Mouse (Mus musculus) heart, embryonic 14.5 days (tissue): ENCODE results near the gene Lama5. TPM values are rescaled to one million over a fixed set of nuclear protein-coding genes. Genes with fewer than 3 reads are reported as not detected.

Experiments used
- ATAC-seq: fragments of 200-750 bp; cut with Nextera tagmentation; 2 replicates; pipeline ENCODE4 v1.8.0; 2017; ENCODE audit warnings: low read depth, moderate TSS enrichment; ENCODE audit not compliant: insufficient number of reproducible peaks, insufficient read depth, low FRiP score
- H3K27ac ChIP-seq, 2 experiments: fragments of 200-500 bp in 1 of 2; fragments of 300-500 bp in 1 of 2; sonication (generic) in 1 of 2; replicated peaks in 1 of 2; 2 replicates each; pipeline ENCODE4 v1.5.1; 2012 to 2014; ENCODE audit warnings: low read depth in 2 of 2, low read length in 2 of 2, control low read depth in 1 of 2, mild to moderate bottlenecking in 1 of 2, mixed read lengths in 1 of 2; ENCODE audit not compliant: control insufficient read depth in 1 of 2, insufficient read depth in 1 of 2
- H3K27me3 ChIP-seq: fragments of 300-500 bp; sonication (generic); 2 replicates; pipeline ENCODE4 v1.6.1; 2014; ENCODE audit warnings: mild to moderate bottlenecking, low read length, control low read depth; ENCODE audit not compliant: control insufficient read depth, insufficient read depth
- H3K36me3 ChIP-seq: fragments of 300-500 bp; sonication (generic); 2 replicates; pipeline ENCODE4 v1.6.1; 2014; ENCODE audit warnings: mild to moderate bottlenecking, control low read depth, low read length, mixed read lengths; ENCODE audit not compliant: control insufficient read depth, insufficient read depth
- H3K4me1 ChIP-seq, 2 experiments: fragments of 200-500 bp in 1 of 2; fragments of 300-500 bp in 1 of 2; sonication (generic) in 1 of 2; 2 replicates each; pipeline ENCODE4 v1.6.1; 2012 to 2014; ENCODE audit warnings: low read length in 2 of 2, control low read depth in 1 of 2, mixed read lengths in 1 of 2; ENCODE audit not compliant: control insufficient read depth in 2 of 2, insufficient read depth in 2 of 2
- H3K4me2 ChIP-seq: fragments of 300-500 bp; sonication (generic); 2 replicates; pipeline ENCODE4 v1.6.1; 2014; ENCODE audit warnings: mild to moderate bottlenecking, low read length
- H3K4me3 ChIP-seq, 2 experiments: fragments of 200-500 bp in 1 of 2; fragments of 300-500 bp in 1 of 2; sonication (generic) in 1 of 2; 2 replicates each; pipeline ENCODE4 v1.5.1; 2012 to 2014; ENCODE audit warnings: low read length in 2 of 2, mild to moderate bottlenecking in 2 of 2, control low read depth in 1 of 2, low read depth in 1 of 2, moderate library complexity in 1 of 2; ENCODE audit not compliant: control insufficient read depth in 1 of 2, insufficient read depth in 1 of 2
- H3K9ac ChIP-seq: fragments of 300-500 bp; sonication (generic); 2 replicates; pipeline ENCODE4 v1.6.1; 2014; ENCODE audit warnings: mild to moderate bottlenecking, low read length
- H3K9me3 ChIP-seq: fragments of 300-500 bp; sonication (generic); 2 replicates; pipeline ENCODE4 v1.6.1; 2016; ENCODE audit warnings: low read length, control low read depth; ENCODE audit not compliant: control insufficient read depth
- WGBS: fragments of 180-500 bp; shearing (Covaris S2); extraction: QIAGEN DNeasy Blood & Tissue Kit; methylation state at CpG from one replicate; pipeline ENCODE4 v1.1.7; 2014; 5-methylcytosine and 5-hydroxymethylcytosine counted together
- polyA plus RNA-seq: library from polyadenylated mRNA; unstranded; fragments of >200 nt; fragmentation: Nextera tagmentation; extraction: Ambion mirVana; gene quantifications from 2 replicates; pipeline ENCODE4 v1.2.1, GENCODE M21; 2014

The Lama5 gene
- polyA plus RNA-seq = 30.5 and 32.7 TPM in 2 replicates

- H3K4me3 ChIP-seq = peak within 1 kb of the TSS; percentile 62 to 71
- H3K27ac ChIP-seq = peak within 1 kb of the TSS in 1 of 2 experiments; percentile 72; a peak in 2 of 4 replicates
- under 1% methylated on average over 31 of the region's 37 CpGs for WGBS
- peak within 1 kb of the TSS; percentile 79 for H3K9ac ChIP-seq
- no peaks in the 10 kb centered on the region for H3K36me3 ChIP-seq
- no peaks in the 10 kb centered on the region; the same call in 1 of the 2 replicates for H3K27me3 ChIP-seq
- peak; percentile 65 for ATAC-seq
- H3K4me2 ChIP-seq = peak within 1 kb of the TSS; percentile 98
- H3K9me3 ChIP-seq = no peaks in the 10 kb centered on the region
- peaks cover 39 to 53% of the 10 kb centered on the region in 2 experiments for H3K4me1 ChIP-seq
Observed at GRCm38 (mm10) chr2:180225762-180226378, at the start of gene Lama5. Gene Lama5, minus strand, starts transcription at chr2:180225859.

- H3K27ac ChIP-seq = no peak overlapping the region
- H3K4me1 ChIP-seq = peaks cover 28 to 35% of the 10 kb centered on the region in 2 experiments
Observed at GRCm38 (mm10) chr2:180274523-180274922, 48.9 kb upstream of the Lama5 start.

GRCm38 (mm10) chr2:180273394-180274244 is 48.0 kb upstream of the Lama5 start, which contains the start of gene Cables2:
Gene Cables2, minus strand, starts transcription at chr2:180273496.
- 5% methylated on average over 68 of the region's 68 CpGs for WGBS
- Histone ChIP-seq H3K36me3 (peaks cover 18% of the 10 kb centered on the region), H3K9me3 (no peaks in the 10 kb centered on the region), H3K4me2 (peak within 1 kb of the TSS; percentile 94), H3K27me3 (no peaks in the 10 kb centered on the region), H3K4me1 (peaks cover 28 to 35% of the 10 kb centered on the region in 2 experiments), H3K9ac (peak within 1 kb of the TSS; percentile 94), H3K4me3 (peak within 1 kb of the TSS; percentile 72 to 88), H3K27ac (peak within 1 kb of the TSS in 1 of 2 experiments; percentile 57; a peak in 2 of 4 replicates)
- peak; percentile 91 for ATAC-seq

More at GRCm38 (mm10) chr2:180274523-180274922, 48.9 kb upstream of the Lama5 start:
- no peak overlapping the region for H3K9ac ChIP-seq
- no peaks in the 10 kb centered on the region for H3K9me3 ChIP-seq
- ATAC-seq = no peak
- no peak overlapping the region for H3K4me2 ChIP-seq
- peaks cover 12% of the 10 kb centered on the region for H3K36me3 ChIP-seq
- no peaks in the 10 kb centered on the region for H3K27me3 ChIP-seq
- WGBS = 93% methylated on average over 2 of the region's 2 CpGs
- no peak overlapping the region for H3K4me3 ChIP-seq

GRCm38 (mm10) chr2:180272884-180273321 is 47.2 kb upstream of the Lama5 start:
- 0% methylated on average over 29 of the region's 37 CpGs for WGBS

DNA sequence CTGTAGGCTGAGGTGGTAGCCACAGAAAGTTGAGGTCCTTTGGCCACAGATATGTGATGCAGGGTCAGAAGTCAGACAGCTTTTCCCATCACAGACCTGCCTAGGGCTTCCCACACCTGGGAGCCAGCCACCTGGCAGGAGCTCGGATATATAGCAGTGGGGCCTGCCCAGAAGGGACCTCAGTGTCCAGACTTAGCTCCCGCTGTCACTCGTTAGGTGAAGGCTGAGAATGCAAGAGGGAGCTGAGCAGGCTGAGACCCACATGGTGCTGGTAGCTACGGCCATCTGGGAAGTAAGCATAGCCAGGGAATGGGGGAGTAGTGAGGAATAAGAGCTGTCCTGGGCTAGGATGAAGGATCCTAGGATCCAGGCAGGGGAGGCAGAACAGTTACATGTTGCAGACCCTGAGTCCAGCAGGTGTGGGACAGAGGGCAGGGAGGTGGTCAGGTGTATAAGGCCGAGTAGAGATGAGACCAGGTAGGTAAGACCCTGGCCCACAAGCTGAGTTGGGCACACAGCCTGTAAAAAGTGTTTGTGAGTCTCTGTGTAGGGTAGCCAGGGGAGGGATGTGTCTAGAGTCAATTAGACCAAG is 46.2 kb upstream of the Lama5 start:
- peaks cover 35% of the 10 kb centered on the region for H3K36me3 ChIP-seq
- H3K27me3 ChIP-seq = no peaks in the 10 kb centered on the region
- WGBS = 75% methylated on average over 5 of the region's 5 CpGs
- H3K9ac ChIP-seq = peak overlapping the region; percentile 94
- peaks cover 23 to 30% of the 10 kb centered on the region in 2 experiments for H3K4me1 ChIP-seq
- no peak for ATAC-seq
- H3K4me3 ChIP-seq = peak overlapping the region in 1 of 2 experiments; percentile 88; a peak in 2 of 4 replicates
- no peaks in the 10 kb centered on the region for H3K9me3 ChIP-seq
- H3K27ac ChIP-seq = no peak overlapping the region
- peak overlapping the region; percentile 94 for H3K4me2 ChIP-seq

More at GRCm38 (mm10) chr2:180272884-180273321, 47.2 kb upstream of the Lama5 start:
- Histone ChIP-seq H3K4me2 (peak overlapping the region; percentile 94), H3K4me3 (peak overlapping the region; percentile 72 to 88), H3K36me3 (peaks cover 25% of the 10 kb centered on the region), H3K9me3 (no peaks in the 10 kb centered on the region), H3K27me3 (no peaks in the 10 kb centered on the region), H3K9ac (peak overlapping the region; percentile 94), H3K4me1 (peaks cover 28 to 35% of the 10 kb centered on the region in 2 experiments), H3K27ac (peak overlapping the region in 1 of 2 experiments; percentile 57; a peak in 1 of 4 replicates)
- ATAC-seq = peak; percentile 29

DNA sequence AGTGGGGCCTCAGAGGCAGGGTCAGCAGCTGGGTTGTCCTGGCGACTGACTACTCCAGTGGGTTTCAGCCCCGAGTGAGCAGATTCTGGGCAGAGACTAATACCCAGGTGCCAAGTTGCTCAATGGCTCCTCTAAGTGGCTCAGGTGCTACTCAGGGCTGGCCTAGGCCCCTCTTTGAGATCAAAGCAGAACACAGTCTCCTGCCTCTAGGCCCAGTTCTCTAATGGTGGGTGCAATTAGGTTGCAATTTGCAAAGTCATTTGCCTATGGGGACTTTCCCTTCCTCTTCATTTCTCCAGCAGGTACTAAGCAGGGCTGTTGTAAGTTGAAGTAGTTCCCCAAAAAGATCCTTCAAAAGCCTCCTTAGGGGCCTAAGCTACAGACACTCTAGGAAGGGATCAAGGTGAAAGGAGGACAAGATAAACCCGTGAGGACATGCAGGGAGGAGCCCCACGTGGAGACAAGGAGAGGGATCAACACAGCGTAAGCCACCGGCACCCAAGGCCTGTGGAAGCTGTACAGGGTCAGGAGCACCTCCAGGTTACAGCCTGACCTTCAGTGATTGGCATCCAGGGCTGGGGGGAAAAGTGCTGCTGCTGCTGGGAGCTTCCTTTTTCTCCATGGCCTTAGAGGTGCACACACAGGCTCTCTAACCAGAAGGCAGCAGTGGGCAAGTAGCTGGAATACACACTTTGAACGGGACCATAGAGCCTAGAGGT is 45.0 kb upstream of the Lama5 start:
- ATAC-seq = no peak
- 76% methylated on average over 7 of the region's 7 CpGs for WGBS
- no peaks in the 10 kb centered on the region for H3K27me3 ChIP-seq
- H3K9ac ChIP-seq = 0 out of 2 replicates have a peak overlapping the region, but pooled peaks have one; percentile 17
- no peak overlapping the region for H3K4me2 ChIP-seq
- peaks cover 47% of the 10 kb centered on the region for H3K36me3 ChIP-seq
- peaks cover 12 to 20% of the 10 kb centered on the region in 2 experiments for H3K4me1 ChIP-seq
- H3K4me3 ChIP-seq = no peak overlapping the region
- H3K27ac ChIP-seq = no peak overlapping the region
- H3K9me3 ChIP-seq = no peaks in the 10 kb centered on the region
